Mouse (Mus musculus) macrophage (primary cell): ENCODE results near the gene Kat7. TPM values are rescaled to one million over a fixed set of nuclear protein-coding genes. Genes with fewer than 3 reads are reported as not detected.

ENCODE experiments used
- H3K27ac ChIP-seq: fragments of 350-480 bp; formaldehyde crosslinking; 2 replicates; pipeline ENCODE4 v1.9.0; 2021
- H3K36me3 ChIP-seq: fragments of 350-480 bp; formaldehyde crosslinking; 2 replicates; pipeline ENCODE4 v1.9.0; 2021; ENCODE audit errors: inconsistent target
- H3K4me3 ChIP-seq: fragments of 350-480 bp; formaldehyde crosslinking; 2 replicates; pipeline ENCODE4 v1.9.0; 2021; ENCODE audit errors: inconsistent target
- H3K79me2 ChIP-seq: fragments of 350-480 bp; formaldehyde crosslinking; 2 replicates; pipeline ENCODE4 v1.9.0; 2021; ENCODE audit errors: inconsistent target
- WGBS: methylation state at CpG from one replicate; pipeline ENCODE4 v1.1.7; 2026; ENCODE audit warnings: inconsistent platforms; ENCODE audit not compliant: missing documents; 5-methylcytosine and 5-hydroxymethylcytosine counted together
- polyA plus RNA-seq: library from polyadenylated mRNA; stranded (reverse); fragments of 250-400 nt; gene quantifications from 3 replicates; pipeline ENCODE4 v1.2.4, GENCODE M21; 2018; ENCODE audit warnings: inconsistent platforms

The Kat7 gene
- polyA plus RNA-seq, 1 experiment from 2014 or later: 38.3 TPM

DNA sequence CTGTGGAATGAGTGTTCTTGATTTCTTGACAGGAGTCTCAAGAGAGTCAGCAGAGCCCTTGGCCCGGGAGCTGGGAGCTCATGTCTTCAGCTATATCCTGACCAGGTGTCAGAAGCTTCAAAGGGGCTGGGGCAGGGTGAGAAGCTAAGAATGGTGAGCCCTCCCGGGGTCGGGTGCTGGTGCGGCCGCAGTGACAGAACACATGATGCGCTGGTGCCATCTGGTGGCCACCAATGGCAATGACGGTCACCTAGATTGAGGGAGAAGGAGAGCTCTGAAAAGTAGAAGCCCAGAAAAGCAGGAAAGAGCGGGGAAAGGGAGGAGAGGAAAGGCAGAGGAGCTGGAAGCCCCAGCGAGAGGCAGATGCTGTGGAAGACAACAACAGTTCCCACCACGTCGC, 58.8 kb downstream of the Kat7 start:
- 9% methylated on average over 11 of the region's 11 CpGs for WGBS
- no peak overlapping the region for H3K4me3 ChIP-seq
- no peaks in the 10 kb centered on the region for H3K36me3 ChIP-seq
- H3K79me2 ChIP-seq: no peaks in the 10 kb centered on the region
- no peak overlapping the region for H3K27ac ChIP-seq

DNA sequence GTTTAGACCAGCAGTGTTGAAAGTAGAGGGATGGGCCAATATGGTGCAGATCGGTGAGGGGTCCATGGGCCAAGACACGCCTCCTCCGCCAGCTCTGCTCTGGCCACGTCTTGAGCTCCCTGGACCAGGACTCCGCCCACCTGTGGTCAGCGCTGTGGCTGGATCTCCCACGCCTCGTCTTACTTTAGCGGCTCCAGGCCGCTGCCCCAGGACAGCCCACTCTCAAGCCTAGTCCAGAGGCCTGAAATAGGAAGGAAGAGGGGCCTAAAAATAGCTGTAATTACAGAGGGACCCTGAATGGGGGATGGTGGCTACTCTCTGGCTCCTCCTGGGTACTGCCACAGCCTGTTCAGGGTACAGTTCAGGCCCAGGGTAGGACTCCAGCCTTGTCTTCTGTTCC, 59.9 kb downstream of the Kat7 start:
- H3K36me3 ChIP-seq: no peaks in the 10 kb centered on the region
- H3K27ac ChIP-seq: no peak overlapping the region
- no peak overlapping the region for H3K4me3 ChIP-seq
- WGBS: 23% methylated on average over 10 of the region's 10 CpGs
- H3K79me2 ChIP-seq: no peaks in the 10 kb centered on the region

DNA sequence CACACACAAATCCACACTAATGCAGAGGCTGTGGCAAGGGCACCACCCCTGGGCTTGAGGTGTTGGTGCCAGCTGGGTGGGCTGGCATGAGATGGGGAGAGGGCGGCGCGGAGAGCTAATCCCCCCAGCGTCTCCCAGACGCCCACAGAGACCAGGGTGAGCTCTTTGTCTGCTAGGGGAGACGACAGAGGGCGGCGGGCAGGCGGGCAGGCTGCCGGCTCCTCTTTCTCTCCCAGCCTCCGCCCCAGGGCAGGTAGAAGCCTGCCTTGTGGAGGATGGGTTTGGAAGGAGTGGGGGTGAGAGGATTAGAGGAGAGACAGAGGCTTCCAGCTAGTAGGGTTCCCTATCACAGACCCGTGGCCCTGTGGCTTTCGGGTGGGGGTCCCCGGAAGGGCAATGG, 63.0 kb downstream of the Kat7 start:
- no peak overlapping the region for H3K4me3 ChIP-seq
- WGBS: 92% methylated on average over 14 of the region's 14 CpGs

DNA sequence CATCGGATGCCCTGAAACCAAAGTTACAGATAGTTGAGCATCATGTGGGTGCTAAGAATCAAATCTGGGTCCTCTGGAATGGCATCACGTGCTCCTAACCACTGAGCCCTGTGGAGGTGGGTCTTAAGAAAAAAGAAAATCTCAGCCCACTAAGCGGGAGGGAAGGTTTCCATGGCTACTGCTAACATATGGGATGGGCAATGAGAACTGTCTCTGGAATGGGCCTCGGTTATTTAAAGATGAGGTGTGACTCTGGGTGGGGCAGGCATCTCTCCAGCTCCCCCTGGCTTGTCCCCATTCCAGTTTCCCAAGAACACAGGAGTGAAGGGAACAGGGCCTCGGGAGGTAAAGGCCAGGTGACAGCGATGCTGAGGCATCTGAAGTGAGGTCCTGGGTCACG, 64.6 kb downstream of the Kat7 start:
- H3K36me3 ChIP-seq: no peaks in the 10 kb centered on the region
- H3K4me3 ChIP-seq: no peak overlapping the region
- H3K79me2 ChIP-seq: no peaks in the 10 kb centered on the region
- WGBS: 81% methylated on average over 7 of the region's 7 CpGs
- H3K27ac ChIP-seq: no peak overlapping the region

More for the DNA sequence above, 63.0 kb downstream of the Kat7 start:
- Histone ChIP-seq H3K36me3 (no peaks in the 10 kb centered on the region), H3K79me2 (no peaks in the 10 kb centered on the region), H3K27ac (no peak overlapping the region)

DNA sequence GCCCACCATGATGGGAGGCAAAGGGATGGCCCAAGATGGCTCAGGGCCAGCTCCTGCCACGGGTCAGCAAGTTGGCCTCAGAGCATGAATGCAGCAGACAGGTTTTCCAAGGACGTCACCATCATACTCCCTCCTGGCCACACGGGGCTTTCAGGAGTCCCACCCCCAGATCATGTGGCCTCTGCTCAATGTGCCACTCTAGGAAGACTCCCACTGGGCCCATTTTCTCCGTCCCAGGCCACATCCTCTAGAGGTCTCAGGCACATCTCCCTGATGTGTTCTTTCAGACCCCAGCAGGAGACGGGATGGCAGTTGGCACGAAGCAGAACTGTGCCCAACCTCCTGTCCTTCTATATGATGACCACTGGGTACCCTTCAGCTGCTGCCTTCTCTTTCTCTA, 67.4 kb downstream of the Kat7 start:
- Histone ChIP-seq H3K4me3 (no peak overlapping the region), H3K36me3 (no peaks in the 10 kb centered on the region), H3K27ac (no peak overlapping the region), H3K79me2 (no peaks in the 10 kb centered on the region)
- WGBS: 82% methylated on average over 6 of the region's 6 CpGs

DNA sequence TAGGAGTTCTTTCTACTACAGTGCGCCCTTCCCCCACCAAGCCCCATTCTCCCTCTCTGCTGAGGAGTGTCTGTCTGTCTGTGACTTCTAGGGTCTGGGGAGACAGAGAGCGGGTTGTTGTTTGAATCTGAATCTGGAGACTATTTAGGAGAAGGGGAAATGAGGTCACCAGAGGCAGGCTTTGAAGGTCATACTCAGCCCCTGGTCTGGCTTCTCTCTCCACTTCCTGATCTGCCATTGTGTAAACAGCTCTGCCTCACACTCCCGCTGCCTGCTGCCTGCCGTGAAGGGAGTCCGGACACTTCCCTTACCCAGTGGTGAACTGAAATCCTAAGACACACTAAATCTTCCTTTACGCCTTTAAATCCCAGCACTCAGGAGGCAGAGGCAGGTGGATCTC, 71.6 kb downstream of the Kat7 start:
- no peak overlapping the region for H3K27ac ChIP-seq

DNA sequence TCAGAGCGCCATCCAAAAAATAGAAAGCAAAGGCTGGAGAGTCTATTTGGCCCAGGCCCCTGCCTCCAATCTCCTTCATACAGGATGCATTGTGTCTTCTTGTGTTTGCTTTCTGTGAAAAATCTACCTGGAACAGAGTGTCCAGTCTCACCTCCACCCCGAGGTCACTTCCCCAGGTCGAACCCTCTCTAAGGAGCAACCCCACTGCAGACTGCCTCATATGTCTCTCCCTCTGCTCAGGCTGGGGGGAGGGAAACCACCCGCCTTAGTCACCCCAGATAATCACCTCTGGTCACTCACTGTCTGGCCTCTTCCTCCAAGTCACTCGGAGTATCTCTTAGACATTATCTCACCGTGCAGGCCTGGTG, 77.7 kb downstream of the Kat7 start:
- WGBS: 51% methylated on average over 6 of the region's 6 CpGs
- no peaks in the 10 kb centered on the region for H3K36me3 ChIP-seq
- H3K79me2 ChIP-seq: no peaks in the 10 kb centered on the region
- no peak overlapping the region for H3K4me3 ChIP-seq
- H3K27ac ChIP-seq: no peak overlapping the region

More for the DNA sequence above, 71.6 kb downstream of the Kat7 start:
- 58% methylated on average over 6 of the region's 6 CpGs for WGBS
- Histone ChIP-seq H3K4me3 (no peak overlapping the region), H3K36me3 (no peaks in the 10 kb centered on the region), H3K79me2 (no peaks in the 10 kb centered on the region)

DNA sequence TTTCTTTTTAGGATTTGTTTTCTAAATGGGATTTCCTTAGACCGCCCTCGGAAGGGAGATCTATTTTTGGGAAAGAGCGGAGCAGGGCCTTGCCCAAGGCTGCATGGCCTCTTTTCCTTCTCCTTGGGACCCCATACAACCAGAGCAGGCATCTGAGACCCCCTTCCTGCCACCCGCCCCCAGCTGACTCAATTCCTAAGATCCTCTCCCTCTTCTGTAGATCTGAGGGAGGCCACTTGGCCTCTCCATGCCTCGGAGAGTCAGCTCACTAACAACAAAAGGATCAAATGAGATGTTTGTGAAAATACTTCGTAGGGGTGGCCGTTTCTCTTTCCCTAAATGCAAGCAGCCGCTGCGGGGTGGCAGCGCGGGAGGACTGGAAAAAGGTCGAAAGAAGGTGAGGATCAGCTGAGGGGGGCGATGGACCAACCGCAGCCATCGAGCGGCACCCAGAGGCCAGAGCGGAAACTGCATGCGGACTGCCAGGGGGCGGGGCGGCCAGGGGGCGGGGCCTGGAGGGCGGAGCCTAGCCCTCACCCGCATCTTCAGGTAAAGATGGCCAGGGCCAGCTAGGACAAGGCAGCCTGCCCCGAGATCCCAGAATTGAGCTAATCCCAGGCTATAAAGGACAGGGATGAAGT, 78.2 kb downstream of the Kat7 start:
- H3K36me3 ChIP-seq: no peaks in the 10 kb centered on the region
- H3K27ac ChIP-seq: no peak overlapping the region
- H3K4me3 ChIP-seq: no peak overlapping the region
- WGBS: 15% methylated on average over 24 of the region's 24 CpGs
- no peaks in the 10 kb centered on the region for H3K79me2 ChIP-seq

DNA sequence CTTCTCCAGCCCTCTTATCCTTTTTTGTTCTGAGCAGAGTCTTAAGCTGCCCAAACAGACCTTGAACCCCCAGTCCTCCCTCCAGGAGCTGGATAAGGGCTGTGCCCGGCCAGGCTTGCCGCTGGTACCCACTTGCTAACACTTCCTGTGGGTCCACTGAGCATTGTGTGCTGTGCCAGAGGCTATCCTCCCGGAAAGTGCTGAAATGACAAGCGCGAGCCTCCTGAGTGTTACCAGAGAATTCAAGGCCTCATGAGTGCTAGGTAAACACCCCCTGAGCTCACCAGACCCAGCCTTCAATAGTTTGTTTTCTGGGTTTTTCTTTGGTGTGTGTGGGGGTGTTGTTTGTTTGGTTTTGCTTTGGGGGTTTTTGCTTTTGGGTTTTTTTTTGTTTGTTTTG, 82.6 kb downstream of the Kat7 start:
- Histone ChIP-seq H3K4me3 (no peak overlapping the region), H3K79me2 (no peaks in the 10 kb centered on the region), H3K36me3 (no peaks in the 10 kb centered on the region), H3K27ac (no peak overlapping the region)
- 89% methylated on average over 5 of the region's 5 CpGs for WGBS

DNA sequence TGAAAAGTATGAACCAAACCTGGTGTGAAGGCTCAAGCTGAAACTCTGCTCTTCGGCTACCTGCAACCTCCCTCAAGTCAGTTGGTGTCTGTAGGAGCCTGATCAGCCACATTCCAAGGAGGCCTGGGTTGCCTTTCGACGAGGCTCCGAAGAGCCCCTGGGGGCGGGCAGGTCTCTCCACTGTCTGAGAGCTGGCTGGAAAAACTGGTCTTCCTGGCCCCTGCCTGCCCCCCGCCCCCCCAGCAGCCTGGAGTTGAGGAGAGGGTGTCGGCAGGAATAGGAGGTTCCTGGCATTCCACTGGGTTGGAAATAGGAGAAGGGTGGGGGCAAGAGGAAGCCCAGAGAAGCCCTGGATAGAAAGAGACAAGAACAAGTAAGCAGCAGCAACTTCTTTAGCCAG, 84.6 kb downstream of the Kat7 start:
- 86% methylated on average over 7 of the region's 7 CpGs for WGBS
- no peaks in the 10 kb centered on the region for H3K79me2 ChIP-seq
- H3K4me3 ChIP-seq: no peak overlapping the region
- H3K36me3 ChIP-seq: no peaks in the 10 kb centered on the region
- no peak overlapping the region for H3K27ac ChIP-seq

Other genes with a start within 250 kb of the Kat7 start
- 0.06 to 0.22 TPM in 2 of 3 replicates, not detected in the other for gene Itga3, start 233.4 kb downstream of the Kat7 start, polyA plus RNA-seq
- not detected in 3 replicates for gene Dlx3, start 190.1 kb downstream of the Kat7 start, polyA plus RNA-seq
- not detected in 3 replicates for gene Dlx4, start 164.0 kb downstream of the Kat7 start, polyA plus RNA-seq
- not detected in 3 replicates for gene Tac4, start 48.7 kb downstream of the Kat7 start, polyA plus RNA-seq
- 3.2 to 6.4 TPM (median 3.5 TPM) in 3 replicates for gene Fam117a, start 26.8 kb upstream of the Kat7 start, polyA plus RNA-seq
- gene Slc35b1, start 74.4 kb upstream of the Kat7 start, polyA plus RNA-seq: 38.7 to 66.0 TPM (median 52.4 TPM) in 3 replicates
- 73.4 to 91.8 TPM (median 81.3 TPM) in 3 replicates for gene Spop, start 103.8 kb upstream of the Kat7 start, polyA plus RNA-seq
- gene Nxph3, start 204.3 kb upstream of the Kat7 start, polyA plus RNA-seq: not detected in 3 replicates